Mouse (Mus musculus): ENCODE results near the gene Ccdc170.

DNA sequence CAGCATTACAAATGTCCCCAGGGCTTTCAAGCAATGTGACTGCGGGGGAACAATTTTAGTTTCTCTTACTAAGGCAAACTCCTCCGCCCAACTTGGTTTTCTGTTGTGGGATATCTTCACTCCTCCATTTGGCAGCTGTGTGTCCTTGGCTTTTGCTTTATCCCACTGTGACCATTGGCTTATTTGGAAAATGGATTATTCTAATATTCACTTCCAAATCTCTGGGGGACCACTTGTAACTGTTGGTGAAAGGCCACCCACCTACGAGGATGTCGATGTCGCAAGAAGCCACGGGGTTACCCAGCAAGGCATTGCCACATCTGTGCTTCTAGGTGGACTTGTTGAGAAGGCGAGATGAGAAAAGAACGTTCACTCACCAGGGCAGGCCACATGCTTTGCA, 607 bp upstream of the Ccdc170 start:
- TF ChIP-seq CTCF (IDR thresholded peaks at IDR 0.05; ENCODE audit: insufficient read depth, low read length): no peak
- no peak for TF ChIP-seq POLR2A (IDR thresholded peaks at IDR 0.05; ENCODE audit: borderline replicate concordance, extremely low read depth, low read depth, low read length)

Data from lung, adult 2 months (tissue).